Mouse (Mus musculus) frontal cortex, adult 2 months (tissue): ENCODE measurements around the gene Enah. TPM values are rescaled to one million over a fixed set of nuclear protein-coding genes. Genes with fewer than 3 reads are reported as not detected.

Experiments
- DNase-seq, 2 experiments: peaks; one replicate each; pipeline ENCODE4 v3.0.0; 2022; ENCODE audit warnings: low spot score in 1 of 2; ENCODE audit errors: extremely low spot score in 1 of 2
- polyA plus RNA-seq: library from polyadenylated mRNA; depleted of rRNA; stranded (reverse); fragments of >200 nt; gene quantifications from 2 replicates; pipeline ENCODE4 v1.2.3, GENCODE M21; 2012; rRNA removed

Enah gene
- polyA plus RNA-seq, 1 experiment = 66.8 TPM

- peak in 1 of 2 experiments; percentile 58 for DNase-seq
Measured at GRCm38 (mm10) chr1:181851521-181852310, 168.1 kb downstream of the Enah start.

DNA sequence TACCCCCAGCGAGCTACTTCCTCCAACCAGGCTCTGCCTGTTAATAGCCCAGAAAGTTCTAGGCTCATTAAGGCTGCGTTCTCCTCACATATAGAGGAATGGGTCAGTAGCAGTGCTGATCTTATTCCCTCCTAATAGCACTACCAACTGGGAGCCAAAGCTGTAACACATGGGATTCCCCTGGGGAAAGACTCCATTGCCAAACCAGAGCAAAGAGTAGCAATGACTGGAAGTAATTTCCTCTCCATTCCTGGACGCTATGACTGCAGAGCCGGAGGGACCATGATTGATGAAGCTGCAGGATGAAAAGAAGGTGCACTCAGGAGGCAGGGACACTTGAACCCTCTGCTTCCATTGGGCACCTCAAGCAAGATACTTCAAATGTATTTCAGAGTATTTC is 169.3 kb downstream of the Enah start:
- DNase-seq = no peak

DNA sequence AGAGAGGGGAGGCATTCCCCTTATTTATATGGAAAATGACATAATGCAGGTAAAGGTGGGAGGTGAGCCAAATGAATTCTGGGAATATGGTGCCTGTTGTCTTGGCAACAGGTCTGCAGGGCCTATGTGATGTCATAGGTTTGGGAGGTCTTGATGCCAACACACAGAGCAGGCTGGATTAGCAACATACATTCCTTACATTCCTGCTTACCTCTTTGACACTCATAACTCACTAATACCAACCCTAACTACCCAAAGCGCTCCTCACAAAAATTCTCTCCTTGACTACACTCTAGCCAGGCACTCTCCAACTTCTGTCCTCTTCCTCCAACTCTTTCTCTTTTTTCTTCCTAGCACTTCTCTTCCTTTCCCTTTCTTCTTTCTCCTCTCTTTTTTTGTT is 171.6 kb downstream of the Enah start:
- DNase-seq = no peak

GRCm38 (mm10) chr1:181847396-181847795 is 172.4 kb downstream of the Enah start:
- no peak for DNase-seq

Other genes starting within 250 kb of the Enah start
- 11.5 and 14.1 TPM in 2 replicates for gene Lbr, start 176.9 kb downstream of the Enah start, polyA plus RNA-seq
- gene Srp9, start 104.7 kb upstream of the Enah start, polyA plus RNA-seq = 116 and 120 TPM in 2 replicates
- not detected in 2 replicates for gene Vmn1r1, start 144.5 kb upstream of the Enah start, polyA plus RNA-seq